Mouse (Mus musculus) embryonic facial prominence, embryonic 11.5 days (tissue): ENCODE measurements around the gene Tspan2. TPM values are rescaled to one million over a fixed set of nuclear protein-coding genes. Genes with fewer than 3 reads are reported as not detected.

ENCODE experiments used
- ATAC-seq: fragments of 200-750 bp; cut with Nextera tagmentation; replicated peaks from 2 replicates; pipeline ENCODE4 v1.8.0; 2017; ENCODE audit warnings: low read depth; ENCODE audit not compliant: insufficient number of reproducible peaks, low FRiP score, low TSS enrichment
- DNase-seq: peaks from one replicate; pipeline ENCODE4 v3.0.0-alpha.2; 2015; ENCODE audit warnings: low spot score
- H3K27ac ChIP-seq: fragments of 300-500 bp; sonication (generic); replicated peaks from 2 replicates; pipeline ENCODE4 v1.5.1; 2014; ENCODE audit warnings: mild to moderate bottlenecking, low read depth, low read length, control low read depth
- H3K27me3 ChIP-seq: fragments of 300-500 bp; sonication (generic); 2 replicates; pipeline ENCODE4 v1.6.1; 2014; ENCODE audit warnings: mild to moderate bottlenecking, low read length, moderate library complexity, mixed read lengths; ENCODE audit not compliant: control insufficient read depth, insufficient read depth
- H3K36me3 ChIP-seq: fragments of 300-500 bp; sonication (generic); replicated peaks from 2 replicates; pipeline ENCODE4 v1.6.1; 2014; ENCODE audit warnings: low read depth, mild to moderate bottlenecking, low read length, moderate library complexity, mixed read lengths; ENCODE audit not compliant: control insufficient read depth, insufficient read depth
- H3K4me1 ChIP-seq: fragments of 300-500 bp; sonication (generic); 2 replicates; pipeline ENCODE4 v1.6.1; 2014; ENCODE audit warnings: low read length, mixed read lengths; ENCODE audit not compliant: control insufficient read depth, insufficient read depth
- H3K4me2 ChIP-seq: fragments of 300-500 bp; sonication (generic); 2 replicates; pipeline ENCODE4 v1.6.1; 2014; ENCODE audit warnings: low read depth, mild to moderate bottlenecking, control low read depth, low read length, moderate library complexity
- H3K4me3 ChIP-seq: fragments of 300-500 bp; sonication (generic); 2 replicates; pipeline ENCODE4 v1.5.1; 2014; ENCODE audit warnings: low read depth, low read length, control low read depth
- H3K9ac ChIP-seq: fragments of 300-500 bp; sonication (generic); replicated peaks from 2 replicates; pipeline ENCODE4 v1.6.1; 2014; ENCODE audit warnings: mild to moderate bottlenecking, control low read depth, low read length
- H3K9me3 ChIP-seq: fragments of 300-500 bp; sonication (generic); replicated peaks from 2 replicates; pipeline ENCODE4 v1.6.1; 2016; ENCODE audit warnings: mild to moderate bottlenecking, low read length, inconsistent platforms, mixed read lengths; ENCODE audit not compliant: control insufficient read depth
- WGBS: fragments of 180-500 bp; shearing (Covaris S2); extraction: QIAGEN DNeasy Blood & Tissue Kit; methylation state at CpG from one replicate; pipeline ENCODE4 v1.1.7; 2014; 5-methylcytosine and 5-hydroxymethylcytosine counted together
- polyA plus RNA-seq: library from polyadenylated mRNA; unstranded; fragments of >200 nt; fragmentation: Nextera tagmentation; extraction: Ambion mirVana; gene quantifications from 2 replicates; pipeline ENCODE4 v1.2.1, GENCODE M21; 2014

Tspan2 gene
- polyA plus RNA-seq, 1 experiment from 2014 or later, result 9.7 TPM

DNA sequence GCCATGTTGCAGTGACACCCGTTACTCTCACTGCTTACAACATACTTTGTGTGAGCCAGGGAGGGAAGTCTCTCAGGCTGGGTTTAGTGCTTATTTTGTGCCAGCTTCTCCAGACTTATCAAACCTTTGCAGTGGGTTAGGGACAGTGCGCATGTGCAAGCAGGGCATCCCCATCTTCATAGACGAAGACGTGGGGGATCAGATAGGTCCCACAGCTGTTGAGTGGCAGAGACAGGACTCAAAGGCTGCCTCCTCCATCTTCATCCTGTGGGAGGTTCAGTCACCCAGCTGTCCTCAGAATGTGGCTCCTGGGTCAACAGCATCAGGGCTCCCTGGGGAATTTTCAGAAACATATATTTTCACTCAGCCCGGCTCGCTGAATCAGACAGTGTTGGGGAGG lies 2.1 kb downstream of the Tspan2 start:
- ATAC-seq (no peak), DNase-seq (no peak)
- WGBS, result 73% methylated on average over 6 of the region's 6 CpGs
- Histone ChIP-seq H3K4me3 (no peak overlapping the region), H3K9ac (no peak overlapping the region), H3K4me1 (no peaks in the 10 kb centered on the region; the same call in 1 of the 2 replicates), H3K36me3 (no peaks in the 10 kb centered on the region), H3K27ac (no peak overlapping the region), H3K4me2 (no peak overlapping the region), H3K9me3 (no peaks in the 10 kb centered on the region), H3K27me3 (no peaks in the 10 kb centered on the region)

DNA sequence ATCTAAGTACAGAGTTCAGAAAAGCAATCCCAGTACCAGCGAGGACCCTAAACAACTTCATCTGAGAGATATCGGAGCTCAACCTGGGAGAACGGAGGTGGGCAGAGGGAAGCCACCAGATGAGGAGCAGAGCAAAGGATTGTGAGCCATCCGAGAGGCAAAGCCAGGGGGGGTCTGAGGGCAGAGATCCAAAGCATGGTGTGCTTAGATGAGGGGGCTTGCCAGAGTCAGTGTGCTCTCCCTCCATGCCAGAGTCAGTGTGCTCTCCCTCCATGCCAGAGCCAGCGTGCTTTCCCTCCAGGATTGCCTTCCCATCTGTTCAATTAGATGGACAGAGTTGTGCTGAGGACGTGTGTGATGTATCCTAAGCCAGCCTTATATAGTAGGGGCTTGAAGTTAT lies 2.8 kb downstream of the Tspan2 start:
- Histone ChIP-seq H3K36me3 (no peaks in the 10 kb centered on the region), H3K4me1 (no peaks in the 10 kb centered on the region; the same call in 1 of the 2 replicates), H3K27ac (no peak overlapping the region), H3K4me3 (no peak overlapping the region), H3K4me2 (no peak overlapping the region), H3K27me3 (no peaks in the 10 kb centered on the region), H3K9ac (no peak overlapping the region), H3K9me3 (no peaks in the 10 kb centered on the region)
- WGBS, result 78% methylated on average over 6 of the region's 6 CpGs
- DNase-seq, result no peak
- no peak for ATAC-seq

DNA sequence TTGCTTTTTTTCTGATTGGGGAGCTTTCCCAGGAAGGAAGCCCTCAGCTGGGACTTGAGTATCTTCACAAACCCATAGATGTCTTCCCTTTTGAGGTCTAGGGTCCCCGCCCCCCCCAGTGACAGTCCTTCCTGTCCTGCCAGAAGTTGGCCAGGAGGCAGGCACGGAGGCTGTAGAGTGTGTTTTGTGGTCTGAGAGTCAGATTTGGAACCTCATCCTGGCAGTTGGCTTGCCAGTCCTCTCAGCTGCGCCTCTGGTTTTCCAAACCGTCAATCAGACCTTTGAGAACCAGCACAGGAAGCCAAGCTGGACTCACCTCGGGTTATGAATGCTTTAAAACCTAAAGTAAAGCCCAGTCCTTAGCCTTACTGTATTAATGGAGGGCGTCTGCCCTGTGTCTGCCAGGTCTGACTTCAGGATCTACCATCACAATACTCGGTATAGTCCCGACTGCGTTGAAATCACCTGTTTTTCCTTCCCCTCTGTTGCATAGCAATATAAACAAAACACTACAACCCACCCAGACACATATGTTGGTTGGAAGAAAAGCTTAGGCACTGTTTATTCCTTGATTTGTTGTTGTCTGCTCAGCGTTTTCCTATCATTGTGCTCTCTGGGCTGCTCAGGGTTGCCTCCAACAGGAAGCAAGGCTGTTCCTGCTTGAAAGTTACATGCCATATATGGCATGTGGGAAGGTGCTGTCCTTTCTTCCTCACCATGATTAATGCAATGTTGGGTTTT lies 4.0 kb downstream of the Tspan2 start:
- DNase-seq (no peak), ATAC-seq (no peak)
- no peak overlapping the region for H3K27ac ChIP-seq
- H3K36me3 ChIP-seq, result no peaks in the 10 kb centered on the region
- H3K4me1 ChIP-seq, result no peaks in the 10 kb centered on the region; the same call in 1 of the 2 replicates
- H3K4me2 ChIP-seq, result no peak overlapping the region
- H3K9ac ChIP-seq, result no peak overlapping the region
- H3K4me3 ChIP-seq, result no peak overlapping the region
- H3K27me3 ChIP-seq, result no peaks in the 10 kb centered on the region
- 79% methylated on average over 10 of the region's 10 CpGs for WGBS
- H3K9me3 ChIP-seq, result no peaks in the 10 kb centered on the region

GRCm38 (mm10) chr3:102738926-102739325 lies 4.6 kb downstream of the Tspan2 start:
- Histone ChIP-seq H3K9me3 (no peaks in the 10 kb centered on the region), H3K4me1 (no peaks in the 10 kb centered on the region; the same call in 1 of the 2 replicates), H3K27me3 (no peaks in the 10 kb centered on the region), H3K27ac (no peak overlapping the region), H3K4me2 (no peak overlapping the region), H3K9ac (no peak overlapping the region), H3K36me3 (no peaks in the 10 kb centered on the region), H3K4me3 (no peak overlapping the region)
- no peak for DNase-seq
- WGBS, result 89% methylated on average over 6 of the region's 6 CpGs
- no peak for ATAC-seq

DNA sequence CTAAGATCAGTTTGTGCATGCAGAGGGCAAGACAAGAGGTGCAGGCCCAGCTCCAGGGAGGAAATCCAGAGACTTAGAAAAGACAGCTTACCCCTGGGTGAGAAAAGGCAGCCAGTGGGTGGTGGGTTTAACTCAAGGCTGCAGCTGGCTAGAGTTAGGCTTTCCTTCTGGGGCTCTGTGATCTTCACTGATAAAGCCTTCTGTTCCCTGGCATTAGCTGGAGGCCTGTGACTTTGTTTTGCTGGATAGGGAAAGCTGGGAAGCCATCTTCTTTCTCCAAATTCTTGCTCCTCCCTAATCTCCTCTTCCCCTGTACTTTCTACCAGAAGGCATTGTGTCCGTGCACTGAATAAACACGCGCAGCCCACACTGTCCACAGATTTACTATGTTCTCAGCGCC lies 8.4 kb downstream of the Tspan2 start:
- no peak overlapping the region for H3K4me2 ChIP-seq
- no peaks in the 10 kb centered on the region for H3K9me3 ChIP-seq
- H3K27me3 ChIP-seq, result no peaks in the 10 kb centered on the region
- no peak overlapping the region for H3K9ac ChIP-seq
- DNase-seq (peak; percentile 9), ATAC-seq (no peak)
- no peaks in the 10 kb centered on the region for H3K4me1 ChIP-seq
- no peaks in the 10 kb centered on the region for H3K36me3 ChIP-seq
- H3K27ac ChIP-seq, result no peak overlapping the region
- no peak overlapping the region for H3K4me3 ChIP-seq
- 82% methylated on average over 4 of the region's 4 CpGs for WGBS

DNA sequence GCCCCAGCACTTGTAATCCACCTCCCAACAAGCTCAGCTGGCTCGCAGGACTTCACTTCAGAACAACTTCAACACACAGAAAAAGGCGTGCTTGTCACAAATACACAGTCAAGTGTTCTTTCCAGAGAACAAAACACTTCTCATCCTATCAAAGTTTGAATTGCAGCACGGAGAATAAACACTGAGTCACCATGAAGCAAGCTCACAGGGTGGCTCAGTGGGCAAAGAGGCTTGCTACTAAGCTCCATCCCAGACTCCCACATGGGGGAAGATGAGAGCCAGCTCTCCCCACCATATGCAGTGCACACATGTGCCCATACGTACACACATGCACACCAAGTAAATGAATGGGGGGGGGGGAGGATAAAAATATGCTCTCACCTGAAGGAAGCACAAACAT lies 8.9 kb downstream of the Tspan2 start:
- Histone ChIP-seq H3K4me3 (no peak overlapping the region), H3K4me2 (no peak overlapping the region), H3K27me3 (no peaks in the 10 kb centered on the region), H3K4me1 (no peaks in the 10 kb centered on the region), H3K36me3 (no peaks in the 10 kb centered on the region), H3K9ac (no peak overlapping the region), H3K9me3 (no peaks in the 10 kb centered on the region), H3K27ac (no peak overlapping the region)
- no peak for DNase-seq
- no peak for ATAC-seq
- 73% methylated on average over 4 of the region's 4 CpGs for WGBS

- Histone ChIP-seq H3K27me3 (no peaks in the 10 kb centered on the region), H3K9ac (no peak overlapping the region), H3K4me1 (no peaks in the 10 kb centered on the region), H3K4me2 (no peak overlapping the region), H3K36me3 (no peaks in the 10 kb centered on the region), H3K9me3 (no peaks in the 10 kb centered on the region), H3K4me3 (no peak overlapping the region), H3K27ac (no peak overlapping the region)
- ATAC-seq, result no peak
- 69% methylated on average over 9 of the region's 9 CpGs for WGBS
- peak; percentile 6 for DNase-seq
Observed at GRCm38 (mm10) chr3:102743781-102744471, 9.6 kb downstream of the Tspan2 start.

GRCm38 (mm10) chr3:102744657-102745056 lies 10.3 kb downstream of the Tspan2 start:
- no peaks in the 10 kb centered on the region for H3K36me3 ChIP-seq
- H3K4me3 ChIP-seq, result no peak overlapping the region
- 46% methylated on average over 5 of the region's 5 CpGs for WGBS
- ATAC-seq (no peak), DNase-seq (no peak)
- no peak overlapping the region for H3K4me2 ChIP-seq
- H3K27me3 ChIP-seq, result no peaks in the 10 kb centered on the region
- H3K4me1 ChIP-seq, result no peaks in the 10 kb centered on the region
- H3K9me3 ChIP-seq, result no peaks in the 10 kb centered on the region
- H3K27ac ChIP-seq, result no peak overlapping the region
- H3K9ac ChIP-seq, result no peak overlapping the region
